Mouse (Mus musculus) forebrain, postnatal 0 days (tissue): ENCODE data around the gene Fzr1. TPM values are rescaled to one million over a fixed set of nuclear protein-coding genes. Genes with fewer than 3 reads are reported as not detected.
A peak's percentile ranks its signal among the peaks of the same experiment; 100 is the strongest.

Source experiments
- ATAC-seq: fragments of 200-750 bp; cut with Nextera tagmentation; 2 replicates; pipeline ENCODE4 v1.8.0; 2017; ENCODE audit warnings: mild to moderate bottlenecking, moderate library complexity
- DNase-seq: peaks from one replicate; pipeline ENCODE4 v3.0.0-alpha.2; 2015
- H3K27ac ChIP-seq: fragments of 300-500 bp; sonication (generic); 2 replicates; pipeline ENCODE4 v1.5.1; 2014; ENCODE audit warnings: low read depth, mild to moderate bottlenecking, antibody characterized with exemption, low read length, moderate library complexity, mixed read lengths
- H3K27me3 ChIP-seq: fragments of 300-500 bp; sonication (generic); 2 replicates; pipeline ENCODE4 v1.6.1; 2014; ENCODE audit warnings: mild to moderate bottlenecking, low read length, mixed read lengths; ENCODE audit not compliant: insufficient read depth
- H3K36me3 ChIP-seq: fragments of 300-500 bp; sonication (generic); 2 replicates; pipeline ENCODE4 v1.6.1; 2014; ENCODE audit warnings: mild to moderate bottlenecking, moderate library complexity; ENCODE audit not compliant: insufficient read depth
- H3K4me1 ChIP-seq: fragments of 300-500 bp; sonication (generic); 2 replicates; pipeline ENCODE4 v1.6.1; 2014; ENCODE audit warnings: antibody characterized with exemption; ENCODE audit not compliant: insufficient read depth
- H3K4me2 ChIP-seq: fragments of 300-500 bp; sonication (generic); 2 replicates; pipeline ENCODE4 v1.6.1; 2014; ENCODE audit warnings: low read depth, mild to moderate bottlenecking, moderate library complexity
- H3K4me3 ChIP-seq: fragments of 300-500 bp; sonication (generic); 2 replicates; pipeline ENCODE4 v1.5.1; 2014; ENCODE audit warnings: low read depth, low read length, mixed read lengths
- H3K9ac ChIP-seq: fragments of 300-500 bp; sonication (generic); 2 replicates; pipeline ENCODE4 v1.6.1; 2014; ENCODE audit warnings: mild to moderate bottlenecking
- H3K9me3 ChIP-seq: fragments of 300-500 bp; sonication (generic); 2 replicates; pipeline ENCODE4 v1.6.1; 2016; ENCODE audit warnings: low read length
- CTCF ChIP-seq: sonication (generic); IDR thresholded peaks from 2 replicates; pipeline ENCODE4 v1.5.1; 2016; ENCODE audit warnings: antibody characterized with exemption, control low read depth, low read depth
- WGBS: fragments of 180-500 bp; shearing (Covaris S2); extraction: QIAGEN DNeasy Blood & Tissue Kit; methylation state at CpG from one replicate; pipeline ENCODE4 v1.1.7; 2014; 5-methylcytosine and 5-hydroxymethylcytosine counted together
- polyA plus RNA-seq: library from polyadenylated mRNA; unstranded; fragments of >200 nt; fragmentation: Nextera tagmentation; extraction: Ambion mirVana; gene quantifications from 2 replicates; pipeline ENCODE4 v1.2.1, GENCODE M21; 2015
- total RNA-seq: library from RNA; depleted of rRNA; stranded (reverse); fragments of >200 nt; gene quantifications from 2 replicates; pipeline ENCODE4 v1.2.3, GENCODE M21; 2014

The Fzr1 gene
- total and polyA plus RNA-seq, 2 experiments from 2014 or later = 67.2 to 132 TPM

DNA sequence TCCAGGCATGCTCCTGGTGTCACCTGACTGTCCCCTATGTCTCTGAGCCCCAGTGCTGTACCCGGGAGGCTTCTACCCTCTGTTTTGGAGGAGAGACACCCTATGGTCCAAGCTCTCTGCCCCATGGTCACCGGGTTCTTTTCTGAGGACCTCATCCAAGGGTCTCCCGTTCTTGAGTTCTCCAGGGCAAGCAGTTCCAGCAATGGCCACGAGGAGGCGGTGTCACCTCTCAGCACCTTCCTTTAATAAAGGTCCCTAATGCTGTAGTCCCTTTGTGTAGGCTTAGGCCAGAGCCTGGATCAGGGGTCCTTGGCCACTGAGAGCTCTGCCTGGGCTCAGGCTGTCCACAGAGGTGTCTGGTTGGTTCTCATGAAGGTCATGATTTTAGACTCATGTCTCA lies 16.8 kb upstream of the Fzr1 start:
- ATAC-seq (0 out of 2 replicates have a peak, but pooled peaks have one; percentile 25), DNase-seq (peak; percentile 76)
- Histone ChIP-seq H3K9ac (no peak overlapping the region), H3K4me3 (no peak overlapping the region), H3K4me2 (no peak overlapping the region), H3K27me3 (no peaks in the 10 kb centered on the region), H3K36me3 (peaks cover 11% of the 10 kb centered on the region), H3K9me3 (no peaks in the 10 kb centered on the region), H3K4me1 (no peaks in the 10 kb centered on the region; the same call in 1 of the 2 replicates), H3K27ac (no peak overlapping the region)
- TF ChIP-seq CTCF = peak; percentile 91
- 17% methylated on average over 5 of the region's 5 CpGs for WGBS

DNA sequence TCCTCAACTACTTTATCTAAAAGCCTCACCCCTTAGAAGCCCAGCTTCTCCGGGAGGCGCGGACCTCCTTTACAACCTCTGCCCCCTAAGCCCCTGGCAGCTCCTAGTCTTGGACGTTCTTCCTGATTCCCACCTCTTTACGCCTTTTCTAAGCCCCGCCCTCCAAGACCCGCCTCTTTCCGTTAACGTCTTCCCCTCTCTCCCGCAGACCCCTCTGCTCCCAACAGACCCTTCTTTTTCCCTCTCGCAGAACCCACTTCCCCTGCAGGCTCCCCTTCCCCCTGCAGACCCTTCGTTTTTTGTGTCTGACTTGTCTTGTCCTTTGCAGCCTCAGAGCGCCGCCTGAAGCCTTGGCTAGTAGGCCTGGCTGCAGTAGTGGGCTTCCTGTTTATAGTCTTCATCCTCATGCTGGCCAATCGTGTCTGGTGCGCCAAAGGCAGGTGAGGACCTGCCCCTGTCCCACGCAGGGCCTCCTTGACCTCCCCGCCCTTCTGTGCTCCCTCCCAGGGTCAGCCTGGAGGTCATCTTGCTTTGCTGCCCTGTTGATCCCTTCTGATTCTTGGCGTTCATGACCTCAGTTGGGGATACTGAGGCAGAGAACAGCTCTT lies 15.2 kb upstream of the Fzr1 start:
- ATAC-seq (no peak), DNase-seq (no peak)
- no peaks in the 10 kb centered on the region for H3K9me3 ChIP-seq
- H3K36me3 ChIP-seq = peaks cover 8% of the 10 kb centered on the region
- H3K27ac ChIP-seq = no peak overlapping the region
- H3K9ac ChIP-seq = peak overlapping the region; percentile 25
- WGBS = 12% methylated on average over 19 of the region's 19 CpGs
- peak overlapping the region; percentile 43 for H3K4me2 ChIP-seq
- H3K27me3 ChIP-seq = no peaks in the 10 kb centered on the region
- H3K4me3 ChIP-seq = no peak overlapping the region
- TF ChIP-seq CTCF = 0 out of 2 replicates have a peak, but pooled peaks have one; percentile 3
- no peaks in the 10 kb centered on the region for H3K4me1 ChIP-seq

DNA sequence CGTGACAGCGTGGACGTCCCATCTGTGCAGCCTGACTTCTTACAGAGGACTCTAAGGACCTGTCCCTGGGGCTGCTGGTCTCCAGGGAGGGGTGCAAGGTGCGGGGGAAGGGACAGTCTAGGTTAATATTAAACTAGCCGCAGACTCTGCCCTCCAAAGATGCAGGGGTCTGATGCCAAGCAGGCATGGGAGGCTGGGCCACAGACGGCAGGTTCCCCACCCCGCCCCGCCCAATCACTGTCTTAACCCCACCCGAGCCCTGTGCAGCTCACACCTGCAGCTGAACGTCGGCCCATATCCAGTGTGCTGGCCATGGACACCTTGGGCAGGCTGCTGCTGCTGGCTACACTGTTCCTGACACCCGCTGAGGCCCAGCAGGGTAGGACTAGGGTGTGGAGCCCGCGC lies 14.5 kb upstream of the Fzr1 start, which contains the start of gene Smim24:
Gene Smim24 (plus strand): TSS at position 271 of the 405 bp plus-strand sequence.
- H3K36me3 ChIP-seq = peaks cover 16% of the 10 kb centered on the region
- 71% methylated on average over 14 of the region's 14 CpGs for WGBS
- H3K4me3 ChIP-seq = no peak within 1 kb of the TSS
- no peaks in the 10 kb centered on the region for H3K4me1 ChIP-seq
- DNase-seq = no peak
- ATAC-seq = no peak
- H3K4me2 ChIP-seq = peak within 1 kb of the TSS; percentile 43
- TF ChIP-seq CTCF = no peak
- H3K9me3 ChIP-seq = no peaks in the 10 kb centered on the region
- no peaks in the 10 kb centered on the region for H3K27me3 ChIP-seq
- no peak within 1 kb of the TSS for H3K27ac ChIP-seq
- peak within 1 kb of the TSS; percentile 25 for H3K9ac ChIP-seq

DNA sequence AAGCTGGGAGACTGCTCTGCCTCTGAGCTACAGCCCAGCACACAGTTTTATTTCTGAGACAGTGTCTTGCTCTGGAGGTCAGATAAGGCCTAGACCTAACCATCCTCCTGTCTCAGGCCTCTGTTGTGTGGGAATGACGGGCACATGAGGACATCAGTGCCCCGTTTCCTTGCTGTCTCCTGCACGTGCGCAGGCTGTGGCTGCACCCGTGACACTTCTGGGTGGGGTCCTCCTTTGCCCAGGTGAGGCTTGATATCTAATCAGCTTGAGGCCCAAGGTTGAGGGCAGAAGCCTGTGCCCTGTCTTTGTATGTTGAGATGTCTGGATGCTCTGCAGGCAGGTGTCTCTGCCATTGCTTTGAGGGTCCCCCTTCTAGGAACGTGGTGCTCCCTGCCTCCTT lies 14.0 kb upstream of the Fzr1 start:
- no peak overlapping the region for H3K27ac ChIP-seq
- TF ChIP-seq CTCF = no peak
- DNase-seq (no peak), ATAC-seq (no peak)
- WGBS = 86% methylated on average over 6 of the region's 6 CpGs
- H3K9ac ChIP-seq = no peak overlapping the region
- peaks cover 21% of the 10 kb centered on the region for H3K36me3 ChIP-seq
- H3K27me3 ChIP-seq = no peaks in the 10 kb centered on the region
- no peaks in the 10 kb centered on the region for H3K4me1 ChIP-seq
- no peaks in the 10 kb centered on the region for H3K9me3 ChIP-seq
- H3K4me2 ChIP-seq = no peak overlapping the region
- H3K4me3 ChIP-seq = no peak overlapping the region

DNA sequence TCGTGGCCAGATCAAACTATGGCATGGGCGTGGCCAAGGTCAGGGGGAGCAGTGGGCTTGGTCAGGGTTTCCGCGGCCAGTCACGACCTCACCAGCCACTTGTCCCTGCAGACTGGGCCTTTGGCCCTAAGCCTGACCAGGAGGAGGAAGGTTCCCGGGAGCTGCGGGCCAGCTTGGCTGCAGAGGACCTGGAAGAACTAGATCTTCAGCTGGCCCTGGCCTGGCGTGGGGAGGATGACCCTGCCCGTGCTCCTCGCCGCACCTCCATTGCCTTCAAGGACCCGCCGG lies 12.3 kb upstream of the Fzr1 start:
- Histone ChIP-seq H3K4me2 (no peak overlapping the region), H3K4me3 (no peak overlapping the region), H3K9me3 (no peaks in the 10 kb centered on the region), H3K36me3 (peaks cover 38% of the 10 kb centered on the region), H3K9ac (no peak overlapping the region), H3K27me3 (no peaks in the 10 kb centered on the region), H3K27ac (no peak overlapping the region), H3K4me1 (no peaks in the 10 kb centered on the region)
- no peak for DNase-seq
- 89% methylated on average over 13 of the region's 13 CpGs for WGBS
- no peak for ATAC-seq
- TF ChIP-seq CTCF = no peak

DNA sequence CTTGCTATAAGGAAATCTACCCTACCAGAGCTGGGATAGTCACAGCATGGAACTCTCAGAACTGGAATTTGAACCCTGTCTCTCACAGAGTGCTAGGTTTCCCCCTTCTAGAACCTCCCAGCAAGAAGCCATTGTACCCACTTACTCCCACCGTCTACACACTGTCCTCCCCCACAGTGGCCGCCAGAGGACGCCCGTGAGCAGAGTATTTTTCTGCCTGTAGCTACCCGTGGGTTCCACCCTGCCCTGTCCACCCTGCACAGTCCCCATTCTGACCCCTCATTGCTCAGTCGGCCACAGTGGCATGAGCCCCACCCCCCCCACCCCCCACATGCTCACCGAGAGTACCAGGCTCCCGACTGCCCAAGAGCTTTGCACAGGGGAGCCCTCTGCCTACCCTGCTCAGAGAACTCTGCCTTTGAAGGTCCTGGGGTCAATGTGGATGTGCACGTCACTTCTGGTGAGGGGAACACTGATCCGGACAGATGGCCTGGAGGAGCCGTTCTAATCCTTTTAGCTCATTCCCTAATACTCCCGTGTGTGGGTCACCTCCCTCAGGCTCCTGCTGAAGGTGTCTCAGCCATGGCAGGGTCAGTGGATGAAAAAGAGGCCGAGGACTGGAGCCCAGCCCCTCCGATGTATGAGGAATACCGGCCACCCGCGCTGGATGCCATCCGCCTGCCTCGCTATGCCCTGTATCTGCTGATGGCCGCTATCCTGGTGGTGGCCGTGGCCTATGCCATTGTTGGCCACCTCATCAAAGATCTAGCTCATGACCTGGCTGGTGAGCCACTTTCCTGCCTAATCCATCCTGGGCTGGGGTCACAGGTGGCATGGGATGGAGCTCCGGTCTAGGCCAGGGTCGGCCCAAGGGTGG lies 11.7 kb upstream of the Fzr1 start:
- peak; percentile 75 for DNase-seq
- peak; percentile 90 for TF ChIP-seq CTCF
- Histone ChIP-seq H3K4me1 (peaks cover 5% of the 10 kb centered on the region), H3K4me3 (no peak overlapping the region), H3K27ac (no peak overlapping the region), H3K27me3 (no peaks in the 10 kb centered on the region), H3K4me2 (no peak overlapping the region), H3K9ac (no peak overlapping the region), H3K36me3 (peaks cover 39% of the 10 kb centered on the region), H3K9me3 (no peaks in the 10 kb centered on the region)
- WGBS = 62% methylated on average over 23 of the region's 23 CpGs
- peak; percentile 76 for ATAC-seq

DNA sequence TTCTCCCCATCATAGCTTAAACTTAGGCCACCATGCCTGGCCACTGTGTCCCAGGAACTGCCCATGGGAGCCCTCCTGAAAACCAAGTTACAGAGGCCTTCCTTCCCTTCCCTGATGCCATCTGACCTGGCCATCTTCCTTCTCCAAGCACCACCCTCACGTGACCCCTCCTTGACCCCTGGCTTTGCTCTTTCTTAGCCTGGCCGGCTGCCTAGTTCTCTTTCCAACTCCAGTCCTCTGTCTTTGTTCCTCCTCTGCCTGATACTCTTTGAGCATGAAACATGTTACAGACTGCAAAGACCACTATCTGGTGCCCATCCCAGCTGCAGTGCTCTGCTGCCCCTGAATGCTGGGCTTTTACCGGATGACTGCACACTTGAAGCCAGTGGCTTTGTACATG lies 11.1 kb upstream of the Fzr1 start:
- Histone ChIP-seq H3K27me3 (no peaks in the 10 kb centered on the region), H3K27ac (no peak overlapping the region), H3K9ac (no peak overlapping the region), H3K4me2 (no peak overlapping the region), H3K36me3 (peaks cover 39% of the 10 kb centered on the region), H3K4me1 (peaks cover 11% of the 10 kb centered on the region), H3K4me3 (no peak overlapping the region), H3K9me3 (no peaks in the 10 kb centered on the region)
- TF ChIP-seq CTCF = no peak
- 0 out of 2 replicates have a peak, but pooled peaks have one; percentile 3 for ATAC-seq
- 50% methylated on average over 3 of the region's 3 CpGs for WGBS
- DNase-seq = no peak
